7 mouse cellular contexts compared by ENCODE assay signal in genomic region chr17:3285030-3285671, GRCm38 (mm10). TPM values are rescaled to one million over a fixed set of nuclear protein-coding genes. Genes with fewer than 3 reads are reported as not detected.
DNase-seq lines count a peak whose midpoint lies in the region; ATAC-seq lines count a peak whose summit lies in the region.

No protein-coding gene starts in this region.

- peak overlapping the region; percentile 82 for H3K27ac ChIP-seq in limb, embryonic 10.5 days
- peak overlapping the region; percentile 65; the same call in 1 of the 2 replicates for H3K27ac ChIP-seq in neural tube, embryonic 12.5 days
- no peak overlapping the region; the same call in 1 of the 2 replicates for H3K27ac ChIP-seq in intestine, embryonic 15.5 days

- no peak overlapping the region for H3K9ac ChIP-seq in neural tube, embryonic 12.5 days
- H3K9ac ChIP-seq in intestine, embryonic 15.5 days = no peak overlapping the region

- no peak overlapping the region for H3K4me2 ChIP-seq in neural tube, embryonic 12.5 days (replicated peaks)
- no peak overlapping the region for H3K4me2 ChIP-seq in intestine, embryonic 15.5 days (replicated peaks)

- DNase-seq in right cerebral cortex, postnatal 10 days (ENCODE audit: low spot score in 2 of 2) = peak; percentile 64 to 71
- no peak for DNase-seq in right cerebral cortex, postnatal 14 days
- DNase-seq in fibroblast of lung, adult 2 months (ENCODE audit: low read depth) = peak; percentile 87
- peak; percentile 38 for DNase-seq in limb, embryonic 10.5 days (ENCODE audit: low spot score)

- H3K36me3 ChIP-seq in limb, embryonic 10.5 days = no peaks in the 10 kb centered on the region
- no peaks in the 10 kb centered on the region for H3K36me3 ChIP-seq in neural tube, embryonic 12.5 days
- H3K36me3 ChIP-seq in intestine, embryonic 15.5 days = no peaks in the 10 kb centered on the region

- H3K9me3 ChIP-seq in limb, embryonic 10.5 days (replicated peaks) = no peaks in the 10 kb centered on the region
- H3K9me3 ChIP-seq in neural tube, embryonic 12.5 days = no peaks in the 10 kb centered on the region
- no peaks in the 10 kb centered on the region for H3K9me3 ChIP-seq in intestine, embryonic 15.5 days

- peaks cover 49% of the 10 kb centered on the region for H3K4me1 ChIP-seq in limb, embryonic 10.5 days
- H3K4me1 ChIP-seq in neural tube, embryonic 12.5 days = peaks cover 9% of the 10 kb centered on the region
- H3K4me1 ChIP-seq in intestine, embryonic 15.5 days (replicated peaks) = peaks cover 8% of the 10 kb centered on the region

- no peaks in the 10 kb centered on the region for H3K27me3 ChIP-seq in limb, embryonic 10.5 days (ENCODE audit: low read depth, poor library complexity, severe bottlenecking)
- no peaks in the 10 kb centered on the region for H3K27me3 ChIP-seq in neural tube, embryonic 12.5 days (replicated peaks)
- H3K27me3 ChIP-seq in intestine, embryonic 15.5 days (replicated peaks) = no peaks in the 10 kb centered on the region

- H3K4me3 ChIP-seq in limb, embryonic 10.5 days = no peak overlapping the region
- H3K4me3 ChIP-seq in neural tube, embryonic 12.5 days = no peak overlapping the region
- H3K4me3 ChIP-seq in intestine, embryonic 15.5 days (replicated peaks) = no peak overlapping the region

- peak; percentile 75 for ATAC-seq in neural tube, embryonic 12.5 days (ENCODE audit: low FRiP score, low read depth)
- no peak for ATAC-seq in erythroblast, adult 5-6 weeks (replicated peaks; ENCODE audit: low FRiP score, poor library complexity, severe bottlenecking)
- no peak for ATAC-seq in intestine, embryonic 15.5 days

- WGBS in limb, embryonic 10.5 days = 35% methylated on average over 8 of the region's 8 CpGs
- WGBS in neural tube, embryonic 12.5 days = 33% methylated on average over 8 of the region's 8 CpGs
- WGBS in intestine, embryonic 15.5 days = 36% methylated on average over 8 of the region's 8 CpGs

RNA-seq across cellular contexts. Expression of gene Tiam2, which starts 41.2 kb away (rescaled TPM):
- 4.2 and 6.3 TPM in 2 replicates for polyA plus RNA-seq in limb, embryonic 10.5 days (2016; fragmentation: Nextera tagmentation; extraction: Ambion mirVana)
- 6.7 and 7.5 TPM in 2 replicates for polyA plus RNA-seq in neural tube, embryonic 12.5 days (2016; fragmentation: Nextera tagmentation; extraction: Ambion mirVana)
- 2.9 and 3.5 TPM in 2 replicates for total RNA-seq in erythroblast, adult 5-6 weeks (2015; ENCODE audit: low replicate concordance)
- 1.1 and 4.4 TPM in 2 replicates for total RNA-seq in erythroblast, adult 5-6 weeks (2017; ENCODE audit: low replicate concordance)
- 3.4 and 3.8 TPM in 2 replicates for polyA plus RNA-seq in intestine, embryonic 15.5 days (2015; fragmentation: Nextera tagmentation; extraction: Ambion mirVana)
